Mouse (Mus musculus): ENCODE measurements around the gene Alyref.
"Not testable (repeated sequence)": the region's sequence is repeated elsewhere in the genome, so short reads cannot be mapped to it uniquely, and the experiment has no call there.

Alyref gene

GRCm38 (mm10) chr11:120572752-120573584 lies 25.2 kb downstream of the Alyref start, which contains the start of gene P4hb:
Gene P4hb, minus strand, starts transcription at chr11:120573253.
- DNase-seq (ENCODE audit: low spot score), result peak; percentile 99

DNA sequence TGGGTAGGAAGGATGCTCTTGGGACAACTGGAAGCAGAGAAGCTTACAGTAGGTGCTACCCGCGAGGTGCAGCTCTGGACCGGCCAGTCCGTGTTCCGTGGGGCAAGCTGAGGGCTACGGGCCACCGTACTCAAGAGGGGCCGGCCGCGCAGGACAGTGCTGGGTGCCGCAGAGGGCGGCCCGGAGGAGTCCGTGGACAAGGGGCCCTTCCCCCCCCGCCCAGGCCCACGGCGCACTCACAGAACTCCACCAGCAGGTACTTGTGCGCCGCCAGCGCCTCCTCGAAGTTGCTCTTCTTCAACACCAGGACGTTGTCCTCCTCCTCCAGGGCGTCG lies 25.8 kb downstream of the Alyref start:
- DNase-seq (ENCODE audit: low spot score), result no peak

GRCm38 (mm10) chr11:120571754-120572416 lies 26.3 kb downstream of the Alyref start:
- DNase-seq (ENCODE audit: low spot score), result no peak

- no peak for DNase-seq (ENCODE audit: low spot score)
Observed at GRCm38 (mm10) chr11:120571122-120571521, 27.0 kb downstream of the Alyref start.

GRCm38 (mm10) chr11:120568324-120568723 lies 29.8 kb downstream of the Alyref start:
- DNase-seq (ENCODE audit: low spot score), result no peak

DNA sequence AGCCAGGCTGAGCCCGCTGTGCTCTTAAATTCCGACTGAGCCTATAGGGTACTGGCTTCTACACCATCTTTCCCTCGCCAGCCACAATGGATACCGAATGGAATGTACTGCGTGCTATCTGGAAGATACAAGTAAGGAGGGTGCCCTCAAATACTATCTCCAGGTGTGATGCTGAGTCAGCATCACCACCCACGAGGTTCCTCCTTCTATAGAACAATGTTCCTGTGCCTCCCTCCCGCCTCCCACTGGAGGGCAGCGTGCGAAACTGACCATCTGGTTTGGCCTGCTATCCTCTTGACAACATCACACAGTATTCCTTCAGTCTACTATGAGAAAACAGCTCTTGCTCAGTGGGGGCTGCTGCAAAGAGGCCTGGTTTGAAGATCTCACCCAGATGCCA lies 33.1 kb downstream of the Alyref start:
- DNase-seq (ENCODE audit: low spot score), result no peak

- DNase-seq (ENCODE audit: low spot score), result no peak
Observed at GRCm38 (mm10) chr11:120562949-120563348, 35.2 kb downstream of the Alyref start.

GRCm38 (mm10) chr11:120560952-120561728 lies 37.0 kb downstream of the Alyref start:
- DNase-seq (ENCODE audit: low spot score), result no peak

DNA sequence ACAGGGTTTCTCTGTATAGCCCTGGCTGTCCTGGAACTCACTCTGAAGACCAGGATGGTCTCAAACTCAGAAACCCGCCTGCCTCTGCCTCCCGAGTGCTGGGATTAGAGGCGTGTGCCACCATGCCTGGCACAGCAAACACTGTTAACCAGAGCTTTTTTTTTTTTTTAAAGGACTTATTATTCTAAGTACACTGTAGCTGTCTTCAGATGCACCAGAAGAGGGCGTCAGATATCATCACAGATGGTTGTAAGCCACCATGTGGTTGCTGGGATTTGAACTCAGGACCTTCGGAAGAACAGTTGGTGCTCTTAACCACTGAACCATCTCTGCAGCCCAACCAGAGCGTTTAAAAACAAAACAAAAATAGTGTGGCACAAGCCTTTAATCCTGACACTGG lies 39.3 kb downstream of the Alyref start:
- not testable (repeated sequence) for DNase-seq (ENCODE audit: low spot score)

- DNase-seq (ENCODE audit: low spot score), result no peak
Observed at GRCm38 (mm10) chr11:120555260-120555659, 42.9 kb downstream of the Alyref start.

DNA sequence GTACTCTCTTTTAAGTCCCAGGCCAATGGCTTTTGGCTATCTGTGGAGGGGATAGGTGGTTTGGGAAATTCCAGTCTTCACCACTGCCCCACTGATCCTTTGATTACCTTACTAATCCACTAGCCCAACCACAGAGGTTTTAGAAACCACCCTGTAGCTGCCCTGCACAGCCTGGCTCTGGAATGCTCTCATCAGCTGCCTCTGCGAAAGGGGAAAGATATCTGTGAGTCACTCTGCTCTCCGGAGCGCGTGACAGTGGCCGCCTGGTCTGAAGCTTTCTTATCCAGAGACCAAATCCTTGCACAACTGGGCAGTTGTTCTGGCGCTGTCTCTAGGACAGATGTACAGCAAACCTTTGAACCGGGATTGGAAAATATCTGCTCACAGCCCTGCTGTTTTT lies 43.3 kb downstream of the Alyref start:
- no peak for DNase-seq (ENCODE audit: low spot score)

- DNase-seq (ENCODE audit: low spot score), result no peak
Observed at GRCm38 (mm10) chr11:120552736-120553135, 45.4 kb downstream of the Alyref start.

DNA sequence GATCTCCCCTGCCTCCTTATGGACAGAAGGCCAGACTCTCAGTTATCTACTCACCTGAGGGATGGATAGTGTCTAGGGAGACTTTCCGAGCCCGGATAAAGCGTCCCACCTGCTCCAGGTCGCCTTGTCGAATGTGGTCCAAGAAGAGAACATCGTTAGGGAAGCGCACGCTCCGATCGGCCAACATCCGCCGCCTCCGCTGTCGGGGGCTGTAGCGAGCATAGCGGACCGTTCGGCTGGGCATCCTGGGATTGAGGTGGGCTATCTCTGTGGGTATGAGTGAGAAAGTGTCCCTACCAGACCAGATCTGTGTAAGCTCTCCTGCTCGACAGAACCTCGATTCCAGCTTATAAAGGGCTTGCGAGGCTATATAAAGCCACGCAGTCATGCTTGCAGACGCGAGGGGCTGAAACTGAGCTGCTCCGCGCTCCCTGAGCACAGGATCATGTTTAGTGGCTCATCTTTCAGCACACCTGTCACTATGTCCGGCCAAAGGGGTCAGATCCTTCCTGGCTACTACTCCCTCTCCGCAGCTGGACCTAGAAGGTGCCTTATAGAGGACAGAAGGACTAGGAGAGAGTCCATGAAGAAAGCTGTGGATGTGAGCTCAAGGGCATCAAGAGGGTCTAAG lies 47.2 kb downstream of the Alyref start, which contains the start of gene Ppp1r27:
Ppp1r27 (minus strand) TSS at position 323 of the 631 bp plus-strand sequence.
- no peak for DNase-seq (ENCODE audit: low spot score)

DNA sequence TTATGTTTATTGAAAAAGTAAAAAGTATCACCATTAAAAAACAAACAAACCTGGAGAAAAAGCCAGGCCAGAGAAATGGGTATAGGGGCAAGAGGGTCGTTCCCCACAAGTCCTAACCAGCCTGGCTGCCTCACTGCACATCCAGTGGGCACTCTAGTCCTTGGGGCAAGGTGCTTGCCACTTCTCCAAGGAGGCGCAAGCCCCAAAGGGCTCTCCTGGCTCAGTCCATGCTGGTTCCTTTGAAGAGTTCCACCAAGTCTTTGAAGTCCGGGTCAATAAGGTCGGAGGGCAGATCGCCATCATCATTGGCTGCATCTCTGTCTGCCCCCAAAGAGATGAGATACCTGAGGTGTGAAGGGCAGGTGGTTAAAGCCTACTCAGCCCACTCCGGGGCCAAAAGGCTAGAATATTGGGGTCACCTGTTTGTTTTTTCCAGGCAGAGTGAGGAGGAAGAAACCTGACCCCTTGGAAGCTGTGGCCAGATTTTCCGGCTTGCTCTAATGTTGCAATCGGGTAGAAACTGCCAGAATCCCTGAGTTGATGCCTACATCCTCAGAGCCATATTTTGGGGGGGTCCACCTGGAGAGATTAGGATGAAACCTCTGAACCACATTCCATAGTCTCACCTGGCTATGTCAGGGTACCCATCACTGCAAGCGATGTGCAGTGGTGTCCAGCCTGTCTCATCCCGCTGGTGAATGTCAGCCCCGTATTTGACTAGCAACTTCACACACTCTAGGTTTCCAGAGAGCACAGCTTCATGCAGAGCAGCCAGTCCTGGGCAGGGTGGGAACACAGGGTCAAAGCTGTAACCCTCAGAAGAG lies 48.0 kb downstream of the Alyref start:
- DNase-seq (ENCODE audit: low spot score), result no peak

DNA sequence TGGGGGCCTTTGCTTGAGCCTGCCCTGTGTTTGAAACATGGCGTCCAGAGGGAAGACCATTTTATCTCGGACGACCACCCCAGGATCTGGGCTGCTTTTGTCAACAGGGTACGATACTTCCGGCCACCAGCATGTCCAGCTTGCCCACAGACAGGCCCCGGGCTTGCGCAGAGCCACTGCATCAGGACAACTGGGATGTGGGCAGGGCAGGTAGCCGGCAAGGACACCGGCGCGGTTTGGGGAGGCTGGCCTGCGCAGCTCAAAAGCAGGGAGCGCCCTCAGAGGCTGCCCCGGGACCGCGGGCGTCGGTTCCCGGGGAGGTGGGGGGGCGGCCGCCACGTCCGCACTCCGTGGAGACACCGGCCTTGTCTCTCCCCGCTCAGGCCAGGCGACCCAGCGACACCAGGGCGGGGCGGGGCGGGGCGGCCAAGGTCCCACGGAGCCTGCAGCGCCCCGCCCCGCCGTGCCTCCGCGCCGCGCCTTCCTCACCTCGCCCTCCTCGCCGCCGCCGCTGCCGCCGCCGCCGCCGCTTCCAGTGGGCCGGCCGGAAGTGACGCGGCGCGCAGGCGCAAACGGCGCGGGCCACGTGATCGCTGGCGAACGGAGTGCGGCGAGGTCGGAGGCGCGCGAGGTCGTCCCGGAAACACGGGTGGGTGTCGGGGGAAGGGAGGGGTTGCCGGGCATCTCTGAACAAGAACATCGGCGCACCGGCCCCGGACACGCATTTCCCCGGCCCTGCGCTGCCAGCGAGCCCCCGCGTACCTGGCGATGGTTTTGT lies 48.8 kb downstream of the Alyref start, which contains the start of gene Mcrip1:
Mcrip1 (minus strand) TSS at position 560 of the 778 bp plus-strand sequence.
- peak; percentile 91 for DNase-seq (ENCODE audit: low spot score)

DNA sequence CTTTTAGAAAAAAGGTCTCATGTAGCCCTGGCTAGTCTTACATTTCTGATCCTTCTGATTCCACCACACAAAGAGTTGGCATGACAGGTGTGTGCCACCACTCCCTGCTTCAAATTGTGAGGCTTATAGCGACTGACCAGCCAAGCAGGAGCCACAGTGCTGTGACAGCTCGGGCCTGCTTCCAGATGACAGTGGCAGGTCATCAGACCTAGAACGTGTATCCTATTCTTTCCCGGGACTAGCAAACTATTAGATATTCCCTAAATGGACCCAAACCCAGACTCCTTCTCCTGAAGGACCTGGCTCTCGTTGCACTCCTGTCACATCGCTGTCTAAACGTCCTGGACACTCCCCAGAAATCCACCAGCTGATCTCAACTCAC lies 49.4 kb downstream of the Alyref start:
- no peak for DNase-seq (ENCODE audit: low spot score)

DNA sequence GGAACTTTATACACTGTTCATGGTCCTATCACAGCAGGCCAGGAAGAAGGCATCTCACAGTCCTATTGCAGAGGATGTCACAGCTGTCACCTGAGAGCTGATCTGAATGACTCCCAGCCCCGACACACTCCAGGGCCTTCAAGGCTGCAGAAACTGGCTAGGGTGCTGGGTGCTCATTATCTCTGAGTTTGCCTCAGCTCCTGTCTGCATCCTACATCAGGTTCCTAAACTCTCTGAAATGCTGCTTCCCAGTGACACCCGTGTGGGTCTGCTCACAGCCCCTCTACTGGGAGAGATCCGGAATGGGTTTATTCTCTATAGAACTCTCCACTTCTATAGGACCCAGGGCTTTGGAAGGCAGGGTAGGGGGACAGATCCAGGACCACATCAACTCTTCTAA lies 50.0 kb downstream of the Alyref start:
- no peak for DNase-seq (ENCODE audit: low spot score)

DNA sequence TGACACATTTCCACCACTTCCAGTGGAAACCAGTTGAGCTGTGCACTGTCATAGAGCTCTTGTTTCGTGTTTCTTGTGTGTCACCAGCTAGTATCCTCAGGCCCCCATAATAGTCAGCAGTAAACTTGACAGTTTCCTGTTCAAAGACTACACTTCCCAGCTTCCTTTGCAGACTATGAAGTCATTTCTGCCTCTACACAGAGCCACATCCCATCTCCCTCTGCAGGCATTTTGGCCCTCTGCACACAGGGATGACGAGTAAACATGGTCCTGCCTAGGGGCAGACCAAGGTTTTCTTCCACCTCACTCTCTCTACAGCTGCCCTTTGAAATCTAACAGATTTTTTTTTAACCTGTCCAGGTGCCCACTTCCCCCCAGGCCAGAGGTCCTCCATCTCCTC lies 50.7 kb downstream of the Alyref start:
- DNase-seq (ENCODE audit: low spot score), result no peak

- no peak for DNase-seq (ENCODE audit: low spot score)
Observed at GRCm38 (mm10) chr11:120545964-120546363, 52.2 kb downstream of the Alyref start.

- no peak for DNase-seq (ENCODE audit: low spot score)
Observed at GRCm38 (mm10) chr11:120542376-120542775, 55.8 kb downstream of the Alyref start.
